Mouse (Mus musculus) limb, embryonic 14.5 days (tissue): ENCODE measurements around the gene Plekhg2. TPM values are rescaled to one million over a fixed set of nuclear protein-coding genes. Genes with fewer than 3 reads are reported as not detected.
A peak's percentile ranks its signal among the peaks of the same experiment; 100 is the strongest.

Source experiments
- ATAC-seq: fragments of 200-750 bp; cut with Nextera tagmentation; 2 replicates; pipeline ENCODE4 v1.8.0; 2017; ENCODE audit warnings: low read depth, moderate number of reproducible peaks, moderate TSS enrichment; ENCODE audit not compliant: low FRiP score
- DNase-seq: peaks from one replicate; pipeline ENCODE4 v3.0.0-alpha.2; 2015; ENCODE audit warnings: low spot score
- H3K27ac ChIP-seq: fragments of 300-500 bp; sonication (generic); replicated peaks from 2 replicates; pipeline ENCODE4 v1.5.1; 2014; ENCODE audit warnings: low read depth, mild to moderate bottlenecking, low read length, moderate library complexity, mixed read lengths
- H3K27me3 ChIP-seq: fragments of 300-500 bp; sonication (generic); 2 replicates; pipeline ENCODE4 v1.6.1; 2014; ENCODE audit warnings: low read length, mixed read lengths; ENCODE audit not compliant: control insufficient read depth, insufficient read depth
- H3K36me3 ChIP-seq: fragments of 300-500 bp; sonication (generic); 2 replicates; pipeline ENCODE4 v1.6.1; 2014; ENCODE audit warnings: mild to moderate bottlenecking, low read length, moderate library complexity, mixed read lengths; ENCODE audit not compliant: control insufficient read depth, insufficient read depth
- H3K4me1 ChIP-seq: fragments of 300-500 bp; sonication (generic); 2 replicates; pipeline ENCODE4 v1.6.1; 2014; ENCODE audit warnings: antibody characterized with exemption, low read length, mixed read lengths; ENCODE audit not compliant: control insufficient read depth, insufficient read depth
- H3K4me2 ChIP-seq: fragments of 300-500 bp; sonication (generic); replicated peaks from 2 replicates; pipeline ENCODE4 v1.6.1; 2014; ENCODE audit warnings: low read depth, mild to moderate bottlenecking, low read length, moderate library complexity; ENCODE audit not compliant: severe bottlenecking
- H3K4me3 ChIP-seq: fragments of 300-500 bp; sonication (generic); replicated peaks from 2 replicates; pipeline ENCODE4 v1.5.1; 2014; ENCODE audit warnings: low read length
- H3K9ac ChIP-seq: fragments of 300-500 bp; sonication (generic); 2 replicates; pipeline ENCODE4 v1.6.1; 2014; ENCODE audit warnings: mild to moderate bottlenecking, low read depth, low read length, moderate library complexity; ENCODE audit not compliant: severe bottlenecking
- H3K9me3 ChIP-seq: fragments of 300-500 bp; sonication (generic); 2 replicates; pipeline ENCODE4 v1.6.1; 2016; ENCODE audit warnings: low read length; ENCODE audit not compliant: control insufficient read depth
- POLR2A ChIP-seq: fragments of 200-500 bp; IDR thresholded peaks from 2 replicates; pipeline ENCODE4 v1.8.0; 2012; ENCODE audit warnings: inconsistent platforms, mild to moderate bottlenecking, moderate library complexity, borderline replicate concordance; ENCODE audit not compliant: insufficient read depth, insufficient read length; ENCODE audit errors: extremely low read depth
- WGBS: fragments of 180-500 bp; shearing (Covaris S2); extraction: QIAGEN DNeasy Blood & Tissue Kit; methylation state at CpG from one replicate; pipeline ENCODE4 v1.1.7; 2014; 5-methylcytosine and 5-hydroxymethylcytosine counted together
- polyA plus RNA-seq, 2 experiments: library from polyadenylated mRNA; depleted of rRNA in 1 of 2; stranded (reverse) in 1 of 2; unstranded in 1 of 2; fragments of >200 nt; fragmentation: Nextera tagmentation in 1 of 2; extraction: Ambion mirVana in 1 of 2; gene quantifications; 2 replicates each; pipeline versions ENCODE4 v1.2.1 to v1.2.3; 2012 to 2014

Gene Plekhg2
- polyA plus RNA-seq, 2 experiments, result 59.0 to 67.3 TPM

DNA sequence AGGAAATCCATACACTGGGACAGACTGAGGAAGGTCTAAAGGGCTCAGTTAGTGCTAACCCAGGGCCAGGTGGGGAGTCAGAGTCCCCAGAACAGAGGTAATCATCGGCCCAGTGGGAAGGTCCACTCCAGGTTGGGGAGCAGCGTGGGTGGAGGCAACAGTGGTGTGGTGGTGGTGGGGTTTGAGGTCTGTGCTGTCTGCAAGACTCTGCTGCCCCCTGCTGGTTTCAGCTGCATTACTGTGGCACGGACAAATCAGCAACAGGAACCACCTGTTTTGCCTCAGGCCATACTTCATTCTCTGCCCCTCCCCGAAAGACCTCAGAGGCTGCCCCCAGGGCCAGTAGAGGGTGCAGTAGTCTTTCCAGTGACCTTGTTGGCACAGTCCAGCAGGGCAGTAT lies 14.1 kb upstream of the Plekhg2 start:
- H3K4me2 ChIP-seq, result no peak overlapping the region
- TF ChIP-seq POLR2A, result no peak
- H3K27me3 ChIP-seq, result no peaks in the 10 kb centered on the region
- 5% methylated on average over 4 of the region's 4 CpGs for WGBS
- H3K36me3 ChIP-seq, result peaks cover 32% of the 10 kb centered on the region
- DNase-seq (peak; percentile 86), ATAC-seq (peak; percentile 67)
- H3K9me3 ChIP-seq, result no peaks in the 10 kb centered on the region
- peaks cover 20% of the 10 kb centered on the region for H3K4me1 ChIP-seq
- no peak overlapping the region for H3K9ac ChIP-seq
- H3K4me3 ChIP-seq, result no peak overlapping the region
- no peak overlapping the region for H3K27ac ChIP-seq

DNA sequence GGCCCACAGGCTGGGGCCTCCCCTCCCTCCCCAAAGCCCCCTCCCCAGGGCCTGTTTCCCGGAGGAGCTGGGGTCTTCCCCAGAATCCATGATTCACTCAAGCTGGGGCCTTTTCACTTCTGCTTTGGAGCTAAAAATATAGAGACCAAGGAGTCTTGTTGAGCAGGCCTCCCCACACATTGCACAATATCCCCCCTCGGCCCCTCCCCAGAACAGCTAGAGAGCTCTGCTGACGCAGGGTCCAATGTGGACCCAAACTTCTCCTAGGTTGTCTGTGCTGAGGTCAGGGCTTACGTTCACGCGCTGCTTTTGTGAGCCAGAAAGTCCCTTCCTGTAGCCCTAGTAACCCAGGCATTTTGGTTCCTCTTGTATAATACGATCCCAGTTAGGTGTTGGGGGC lies 13.6 kb upstream of the Plekhg2 start:
- no peak for TF ChIP-seq POLR2A
- DNase-seq (no peak), ATAC-seq (no peak)
- peaks cover 24% of the 10 kb centered on the region for H3K4me1 ChIP-seq
- no peaks in the 10 kb centered on the region for H3K27me3 ChIP-seq
- H3K4me2 ChIP-seq, result no peak overlapping the region
- no peak overlapping the region for H3K4me3 ChIP-seq
- no peak overlapping the region for H3K9ac ChIP-seq
- WGBS, result 80% methylated on average over 7 of the region's 7 CpGs
- H3K36me3 ChIP-seq, result peaks cover 32% of the 10 kb centered on the region
- H3K9me3 ChIP-seq, result no peaks in the 10 kb centered on the region
- H3K27ac ChIP-seq, result no peak overlapping the region

DNA sequence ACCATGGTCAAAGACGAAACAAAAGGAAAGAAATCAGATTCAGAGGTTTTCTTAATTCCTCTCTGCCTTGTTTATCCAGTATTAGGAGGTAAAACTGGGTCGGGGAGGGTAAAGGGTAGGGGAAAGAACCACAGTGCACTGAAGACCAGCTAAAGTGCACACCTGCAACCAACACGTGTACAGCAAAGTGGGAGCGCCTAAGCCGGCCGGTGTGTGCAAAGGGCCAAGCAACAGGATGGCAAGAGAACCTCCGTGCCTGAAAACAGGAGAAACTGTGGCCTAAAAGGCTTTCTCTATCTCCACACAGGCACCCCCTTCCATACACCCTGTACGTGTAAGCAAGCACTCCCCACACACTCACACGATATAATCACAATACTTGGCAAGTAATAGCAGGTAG lies 12.8 kb upstream of the Plekhg2 start:
- Histone ChIP-seq H3K9ac (no peak overlapping the region), H3K4me1 (peaks cover 33% of the 10 kb centered on the region), H3K36me3 (peaks cover 25% of the 10 kb centered on the region), H3K27ac (no peak overlapping the region), H3K27me3 (no peaks in the 10 kb centered on the region), H3K9me3 (no peaks in the 10 kb centered on the region), H3K4me3 (no peak overlapping the region), H3K4me2 (no peak overlapping the region)
- WGBS, result 93% methylated on average over 9 of the region's 9 CpGs
- ATAC-seq (no peak), DNase-seq (no peak)
- TF ChIP-seq POLR2A, result no peak

DNA sequence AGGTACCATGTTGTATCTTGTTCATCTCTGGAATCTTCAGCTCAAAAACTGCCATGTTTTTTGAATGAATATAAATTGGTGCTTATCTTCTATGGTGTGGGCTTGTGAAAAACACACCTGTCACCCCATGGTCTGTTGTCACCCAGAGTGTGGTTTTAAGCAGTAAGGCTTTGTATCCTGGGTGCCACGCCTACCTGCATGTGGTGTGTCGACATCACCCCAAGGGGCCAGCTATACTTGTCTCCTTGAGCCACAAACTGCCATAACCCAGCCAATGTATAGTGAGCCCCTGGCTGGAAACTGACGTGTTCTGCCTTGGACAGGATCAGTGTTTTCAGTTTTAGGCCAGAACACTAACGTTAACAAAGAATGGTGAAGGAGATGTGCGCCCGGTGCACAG lies 11.8 kb upstream of the Plekhg2 start:
- Histone ChIP-seq H3K27me3 (no peaks in the 10 kb centered on the region), H3K4me3 (no peak overlapping the region), H3K9me3 (no peaks in the 10 kb centered on the region), H3K4me1 (peaks cover 41% of the 10 kb centered on the region), H3K4me2 (no peak overlapping the region), H3K9ac (no peak overlapping the region), H3K36me3 (peaks cover 17% of the 10 kb centered on the region), H3K27ac (no peak overlapping the region)
- no peak for DNase-seq
- ATAC-seq, result no peak
- TF ChIP-seq POLR2A, result no peak
- WGBS, result 85% methylated on average over 6 of the region's 6 CpGs

DNA sequence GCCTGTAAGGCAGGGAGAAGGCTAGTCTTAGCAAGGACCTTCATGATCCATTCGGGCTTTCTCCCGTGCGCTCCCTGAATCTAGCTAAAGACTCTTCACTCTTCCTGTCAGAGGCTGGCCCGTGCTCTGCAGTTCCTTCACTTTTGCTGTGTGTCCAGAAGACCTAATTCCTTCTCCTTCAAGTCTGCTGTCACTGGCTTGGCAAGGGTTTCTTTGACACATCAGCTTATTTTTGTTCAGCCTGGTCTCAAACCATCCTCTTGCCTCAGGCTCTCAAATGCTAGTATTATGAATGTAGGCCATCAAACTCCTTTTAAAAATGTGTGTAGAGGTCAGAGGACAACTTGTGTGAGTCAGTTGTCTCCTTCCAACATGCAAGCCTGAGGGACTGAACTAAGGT lies 11.2 kb upstream of the Plekhg2 start:
- Histone ChIP-seq H3K4me3 (no peak overlapping the region), H3K36me3 (peaks cover 11% of the 10 kb centered on the region), H3K27ac (no peak overlapping the region), H3K4me2 (no peak overlapping the region), H3K9me3 (no peaks in the 10 kb centered on the region), H3K27me3 (no peaks in the 10 kb centered on the region), H3K4me1 (peaks cover 42% of the 10 kb centered on the region), H3K9ac (no peak overlapping the region)
- TF ChIP-seq POLR2A, result no peak
- ATAC-seq, result no peak
- WGBS, result 85% methylated on average over 4 of the region's 4 CpGs
- DNase-seq, result no peak

DNA sequence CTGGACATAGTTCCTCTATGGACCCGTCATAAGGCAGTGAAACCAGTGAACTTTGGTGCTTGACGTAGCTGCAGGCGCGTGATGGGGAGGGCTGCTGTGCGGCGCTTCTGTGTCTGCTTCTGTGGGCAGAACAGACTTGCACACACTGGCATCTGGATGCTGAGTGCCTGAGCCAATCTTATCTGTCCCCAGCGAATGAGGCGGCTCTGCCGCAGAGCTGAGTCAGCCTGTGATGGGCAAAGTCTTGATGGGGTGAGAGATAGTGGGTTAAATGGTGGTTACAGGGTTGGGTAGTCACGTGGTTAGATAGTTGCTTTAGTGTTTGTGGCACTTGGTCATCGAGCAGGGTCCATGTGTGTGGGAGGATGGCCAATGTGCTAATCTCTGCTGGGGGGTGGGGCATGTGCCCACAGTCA lies 10.6 kb upstream of the Plekhg2 start:
- Histone ChIP-seq H3K36me3 (peaks cover 7% of the 10 kb centered on the region; the same call in 1 of the 2 replicates), H3K27ac (peak overlapping the region; percentile 10; the same call in 1 of the 2 replicates), H3K9me3 (no peaks in the 10 kb centered on the region), H3K9ac (no peak overlapping the region), H3K27me3 (no peaks in the 10 kb centered on the region), H3K4me1 (peaks cover 48% of the 10 kb centered on the region), H3K4me2 (0 out of 2 replicates have a peak overlapping the region, but pooled peaks have one; percentile 4), H3K4me3 (no peak overlapping the region)
- WGBS, result 63% methylated on average over 11 of the region's 11 CpGs
- ATAC-seq (no peak), DNase-seq (no peak)
- TF ChIP-seq POLR2A, result no peak
